Mouse (Mus musculus): ENCODE measurements at regions not wholly inside any gene's neighbourhood (a gene's known extent, or its start where the extent isn't known, plus 50 kb on each side); places are given as distances from the start of the nearest gene placed in this dataset.

DNA sequence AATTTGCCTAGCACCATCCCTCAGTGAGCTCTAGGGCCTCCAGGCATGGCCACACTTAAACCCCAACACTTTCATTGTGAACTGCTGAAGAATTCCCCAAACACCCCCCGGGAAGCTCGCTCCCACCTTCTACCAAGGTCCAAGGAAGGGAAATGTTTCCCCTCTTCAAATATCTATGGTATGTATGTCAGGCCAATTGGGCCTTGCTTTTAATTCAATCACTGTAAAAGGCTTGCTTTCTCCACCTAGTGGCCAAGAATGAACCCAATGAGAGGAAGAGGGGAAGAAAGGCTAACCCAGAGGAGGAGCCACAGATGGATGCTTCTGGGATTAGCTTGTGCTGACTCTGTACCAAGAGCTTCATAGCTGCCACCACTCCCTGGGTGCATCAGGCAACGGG, 336.3 kb upstream of the Tgfbr2 start:
- no peak for DNase-seq (ENCODE audit: low spot score)
- no peak overlapping the region for H3K27ac ChIP-seq (replicated peaks; ENCODE audit: low read depth, low read length)
- H3K4me3 ChIP-seq (ENCODE audit: low read depth, low read length), result no peak overlapping the region
- no peak overlapping the region for H3K4me2 ChIP-seq (ENCODE audit: low read depth, severe bottlenecking)
- no peaks in the 10 kb centered on the region for H3K27me3 ChIP-seq (ENCODE audit: control insufficient read depth, insufficient read depth, low read length)
- 51% methylated on average over 3 of the region's 3 CpGs for WGBS
- no peaks in the 10 kb centered on the region for H3K36me3 ChIP-seq (ENCODE audit: control insufficient read depth, insufficient read depth, low read length)
- H3K9ac ChIP-seq (ENCODE audit: low read length), result no peak overlapping the region
- H3K4me1 ChIP-seq (ENCODE audit: control insufficient read depth, insufficient read depth, low read length), result 0 out of 2 replicates have a peak, but pooled peaks cover 2% of the 10 kb centered on the region
- no peaks in the 10 kb centered on the region for H3K9me3 ChIP-seq (ENCODE audit: control insufficient read depth, low read length)
- ATAC-seq (ENCODE audit: insufficient number of reproducible peaks, low FRiP score, low TSS enrichment, low read depth), result no peak

DNA sequence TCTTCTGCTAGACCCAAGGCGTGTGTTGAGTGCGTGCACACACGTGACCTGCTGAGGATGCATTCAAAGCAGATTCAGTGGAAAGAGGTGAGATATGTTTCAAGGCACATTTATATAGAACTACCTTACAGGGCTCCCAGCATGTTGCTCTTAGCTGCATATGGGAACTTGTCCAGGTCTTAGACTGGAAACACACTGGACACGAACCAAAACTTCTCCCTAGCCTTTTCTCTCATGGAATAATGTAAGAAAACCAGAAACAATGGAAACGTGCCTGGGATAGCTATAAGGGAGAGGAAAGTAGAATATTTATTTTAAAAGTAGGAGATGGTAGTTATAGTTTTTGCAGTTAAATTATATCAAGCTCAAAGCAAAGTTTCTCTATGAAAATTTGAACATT, 332.6 kb upstream of the Tgfbr2 start:
- Histone ChIP-seq H3K4me3 (ENCODE audit: low read depth, low read length) (no peak overlapping the region), H3K9me3 (ENCODE audit: control insufficient read depth, low read length) (no peaks in the 10 kb centered on the region), H3K27ac (replicated peaks; ENCODE audit: low read depth, low read length) (no peak overlapping the region), H3K36me3 (ENCODE audit: control insufficient read depth, insufficient read depth, low read length) (no peaks in the 10 kb centered on the region), H3K27me3 (ENCODE audit: control insufficient read depth, insufficient read depth, low read length) (no peaks in the 10 kb centered on the region), H3K4me1 (ENCODE audit: control insufficient read depth, insufficient read depth, low read length) (peaks cover 4% of the 10 kb centered on the region; the same call in 1 of the 2 replicates), H3K4me2 (ENCODE audit: low read depth, severe bottlenecking) (no peak overlapping the region), H3K9ac (ENCODE audit: low read length) (no peak overlapping the region)
- WGBS, result 84% methylated on average over 5 of the region's 5 CpGs
- ATAC-seq (ENCODE audit: insufficient number of reproducible peaks, low FRiP score, low TSS enrichment, low read depth) (no peak), DNase-seq (ENCODE audit: low spot score) (no peak)

DNA sequence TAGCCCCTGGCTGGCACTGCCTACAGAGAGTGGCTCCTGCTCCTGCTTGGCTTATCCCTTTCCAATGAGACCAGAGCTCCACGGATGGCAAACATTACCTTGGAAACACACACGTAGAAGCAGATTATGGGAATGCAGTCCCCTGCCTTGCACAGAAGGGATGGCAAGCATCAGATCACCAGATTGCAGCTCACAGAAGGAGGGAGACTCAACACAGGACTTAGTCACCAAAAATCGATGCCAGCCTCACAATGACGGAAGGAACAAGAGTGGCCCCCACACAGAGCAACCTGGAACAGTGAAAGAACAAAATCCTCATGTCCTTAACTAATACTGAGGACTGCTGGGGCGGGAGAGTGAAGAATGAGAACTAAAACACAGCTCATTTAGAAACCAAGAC, 327.7 kb upstream of the Tgfbr2 start:
- H3K27me3 ChIP-seq (ENCODE audit: control insufficient read depth, insufficient read depth, low read length), result no peaks in the 10 kb centered on the region
- DNase-seq (ENCODE audit: low spot score) (no peak), ATAC-seq (ENCODE audit: insufficient number of reproducible peaks, low FRiP score, low TSS enrichment, low read depth) (no peak)
- 67% methylated on average over 5 of the region's 5 CpGs for WGBS
- H3K27ac ChIP-seq (replicated peaks; ENCODE audit: low read depth, low read length), result no peak overlapping the region
- no peak overlapping the region for H3K4me3 ChIP-seq (ENCODE audit: low read depth, low read length)
- no peak overlapping the region for H3K4me2 ChIP-seq (ENCODE audit: low read depth, severe bottlenecking)
- H3K9ac ChIP-seq (ENCODE audit: low read length), result no peak overlapping the region
- H3K9me3 ChIP-seq (ENCODE audit: control insufficient read depth, low read length), result no peaks in the 10 kb centered on the region
- H3K4me1 ChIP-seq (ENCODE audit: control insufficient read depth, insufficient read depth, low read length), result peaks cover 4% of the 10 kb centered on the region; the same call in 1 of the 2 replicates
- no peaks in the 10 kb centered on the region for H3K36me3 ChIP-seq (ENCODE audit: control insufficient read depth, insufficient read depth, low read length)

DNA sequence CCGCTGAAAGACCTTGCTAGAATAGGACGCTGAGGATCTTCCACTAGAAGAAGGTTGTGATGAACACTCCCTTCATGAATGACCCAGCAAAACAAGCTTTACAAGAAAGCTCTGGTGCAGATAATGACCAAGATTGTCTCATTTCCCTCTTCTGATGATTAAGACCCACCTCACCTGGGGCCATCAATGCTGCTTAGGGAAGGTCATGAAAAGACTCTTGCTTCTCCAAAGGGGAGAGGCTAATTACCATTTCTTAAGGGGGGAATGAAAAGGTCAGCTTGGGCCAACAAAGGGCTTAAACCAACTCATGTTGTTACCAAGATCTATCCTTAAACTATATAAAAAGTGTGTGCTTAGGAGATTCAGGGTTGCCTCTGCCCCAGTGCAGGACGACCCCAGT, 325.8 kb upstream of the Tgfbr2 start:
- H3K27ac ChIP-seq (replicated peaks; ENCODE audit: low read depth, low read length), result no peak overlapping the region
- H3K4me3 ChIP-seq (ENCODE audit: low read depth, low read length), result no peak overlapping the region
- 86% methylated on average over 3 of the region's 3 CpGs for WGBS
- H3K27me3 ChIP-seq (ENCODE audit: control insufficient read depth, insufficient read depth, low read length), result no peaks in the 10 kb centered on the region
- no peak overlapping the region for H3K4me2 ChIP-seq (ENCODE audit: low read depth, severe bottlenecking)
- H3K9me3 ChIP-seq (ENCODE audit: control insufficient read depth, low read length), result no peaks in the 10 kb centered on the region
- DNase-seq (ENCODE audit: low spot score) (no peak), ATAC-seq (ENCODE audit: insufficient number of reproducible peaks, low FRiP score, low TSS enrichment, low read depth) (no peak)
- peaks cover 4% of the 10 kb centered on the region; the same call in 1 of the 2 replicates for H3K4me1 ChIP-seq (ENCODE audit: control insufficient read depth, insufficient read depth, low read length)
- H3K36me3 ChIP-seq (ENCODE audit: control insufficient read depth, insufficient read depth, low read length), result no peaks in the 10 kb centered on the region
- H3K9ac ChIP-seq (ENCODE audit: low read length), result no peak overlapping the region

DNA sequence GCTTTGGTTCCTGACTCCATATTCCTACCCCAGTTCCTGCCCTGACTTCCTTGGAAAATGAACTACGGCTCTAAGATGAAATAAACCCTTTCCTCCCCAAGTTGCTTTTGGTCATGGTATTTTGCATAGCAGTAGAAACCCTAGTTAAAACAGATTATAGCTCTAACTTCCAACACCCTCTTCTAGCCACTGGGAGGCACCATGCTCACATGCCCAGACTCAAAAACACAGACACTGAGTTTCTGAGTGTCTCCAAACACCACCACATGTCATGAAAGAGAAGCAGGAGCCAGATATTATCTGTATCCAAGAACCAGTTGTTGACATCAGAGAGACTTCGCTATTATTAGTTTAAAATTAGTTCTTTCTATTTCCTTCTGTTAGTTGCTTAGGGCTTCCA, 316.1 kb upstream of the Tgfbr2 start:
- Histone ChIP-seq H3K4me1 (ENCODE audit: control insufficient read depth, insufficient read depth, low read length) (no peaks in the 10 kb centered on the region), H3K4me2 (ENCODE audit: low read depth, severe bottlenecking) (no peak overlapping the region), H3K36me3 (ENCODE audit: control insufficient read depth, insufficient read depth, low read length) (no peaks in the 10 kb centered on the region), H3K9me3 (ENCODE audit: control insufficient read depth, low read length) (peaks cover 2% of the 10 kb centered on the region; the same call in 1 of the 2 replicates), H3K27me3 (ENCODE audit: control insufficient read depth, insufficient read depth, low read length) (no peaks in the 10 kb centered on the region), H3K27ac (replicated peaks; ENCODE audit: low read depth, low read length) (no peak overlapping the region), H3K9ac (ENCODE audit: low read length) (no peak overlapping the region), H3K4me3 (ENCODE audit: low read depth, low read length) (no peak overlapping the region)
- ATAC-seq (ENCODE audit: insufficient number of reproducible peaks, low FRiP score, low TSS enrichment, low read depth) (no peak), DNase-seq (ENCODE audit: low spot score) (no peak)
- 94% methylated on average over 2 of the region's 2 CpGs for WGBS

DNA sequence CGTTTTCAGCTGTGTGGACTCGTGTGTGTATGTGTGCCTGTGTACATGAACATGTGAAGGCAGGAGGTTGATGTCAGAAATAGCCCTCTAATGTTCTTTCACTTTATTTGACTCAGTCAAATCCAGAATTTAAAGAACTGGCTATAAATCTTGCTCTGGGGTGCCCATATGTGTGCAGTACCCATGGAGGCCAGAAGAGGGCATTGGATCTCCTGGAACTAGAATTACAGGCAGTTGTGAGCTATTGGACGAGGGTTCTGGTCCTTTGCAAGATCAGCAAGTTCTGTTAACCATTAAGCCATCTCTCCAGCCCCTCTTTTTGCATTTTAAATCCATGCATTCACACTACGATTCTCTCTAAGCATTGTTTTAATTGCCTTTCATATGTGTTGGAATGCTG, 314.6 kb upstream of the Tgfbr2 start:
- Histone ChIP-seq H3K4me2 (ENCODE audit: low read depth, severe bottlenecking) (no peak overlapping the region), H3K27ac (replicated peaks; ENCODE audit: low read depth, low read length) (no peak overlapping the region), H3K9me3 (ENCODE audit: control insufficient read depth, low read length) (peaks cover 2% of the 10 kb centered on the region; the same call in 1 of the 2 replicates), H3K4me3 (ENCODE audit: low read depth, low read length) (no peak overlapping the region), H3K9ac (ENCODE audit: low read length) (no peak overlapping the region), H3K4me1 (ENCODE audit: control insufficient read depth, insufficient read depth, low read length) (no peaks in the 10 kb centered on the region), H3K36me3 (ENCODE audit: control insufficient read depth, insufficient read depth, low read length) (no peaks in the 10 kb centered on the region), H3K27me3 (ENCODE audit: control insufficient read depth, insufficient read depth, low read length) (no peaks in the 10 kb centered on the region)
- DNase-seq (ENCODE audit: low spot score) (peak; percentile 61), ATAC-seq (ENCODE audit: insufficient number of reproducible peaks, low FRiP score, low TSS enrichment, low read depth) (no peak)
- WGBS, result 60% methylated on average over 4 of the region's 4 CpGs

DNA sequence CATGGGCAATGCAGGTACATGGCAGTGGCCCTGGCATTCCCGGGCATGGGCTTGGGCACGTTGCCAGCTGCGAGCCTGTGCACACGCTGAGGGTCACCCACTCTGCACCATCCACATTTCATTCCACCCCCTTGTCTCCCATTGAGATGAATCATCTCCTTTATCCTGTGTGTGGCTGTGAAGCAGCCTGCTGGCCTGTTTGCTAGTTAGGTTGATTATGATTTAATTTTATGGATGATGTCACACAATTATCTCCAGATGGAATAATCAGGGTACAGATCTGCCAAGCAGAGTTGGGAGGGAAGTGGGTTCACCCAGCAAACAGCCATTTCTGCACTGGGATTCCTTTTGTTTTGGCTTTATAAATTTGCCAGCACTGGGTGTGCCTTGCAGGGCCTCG, 314.1 kb upstream of the Tgfbr2 start:
- H3K4me3 ChIP-seq (ENCODE audit: low read depth, low read length), result no peak overlapping the region
- 81% methylated on average over 5 of the region's 5 CpGs for WGBS
- no peak overlapping the region for H3K27ac ChIP-seq (replicated peaks; ENCODE audit: low read depth, low read length)
- H3K36me3 ChIP-seq (ENCODE audit: control insufficient read depth, insufficient read depth, low read length), result no peaks in the 10 kb centered on the region
- ATAC-seq (ENCODE audit: insufficient number of reproducible peaks, low FRiP score, low TSS enrichment, low read depth) (no peak), DNase-seq (ENCODE audit: low spot score) (no peak)
- H3K4me1 ChIP-seq (ENCODE audit: control insufficient read depth, insufficient read depth, low read length), result no peaks in the 10 kb centered on the region
- no peak overlapping the region for H3K4me2 ChIP-seq (ENCODE audit: low read depth, severe bottlenecking)
- H3K9me3 ChIP-seq (ENCODE audit: control insufficient read depth, low read length), result peaks cover 2% of the 10 kb centered on the region; the same call in 1 of the 2 replicates
- no peak overlapping the region for H3K9ac ChIP-seq (ENCODE audit: low read length)
- H3K27me3 ChIP-seq (ENCODE audit: control insufficient read depth, insufficient read depth, low read length), result no peaks in the 10 kb centered on the region

DNA sequence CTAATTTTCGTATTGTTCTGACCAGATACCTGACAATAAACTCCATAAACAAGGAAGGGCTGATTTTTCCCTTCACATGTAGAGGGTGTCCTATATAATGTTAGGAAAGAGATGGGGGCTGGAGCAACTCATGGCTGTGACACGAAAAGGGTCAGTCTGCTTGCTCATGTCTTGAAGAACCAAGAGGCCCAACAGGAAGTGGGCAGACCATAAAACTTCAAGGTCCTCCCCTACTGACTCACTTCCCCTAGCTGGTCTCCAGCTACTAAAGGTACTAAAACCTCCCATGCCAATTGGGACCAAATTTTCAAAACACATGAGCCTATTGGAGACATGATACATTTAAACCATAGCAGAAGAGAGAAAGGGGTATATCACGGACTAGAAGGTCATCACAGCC, 302.1 kb upstream of the Tgfbr2 start:
- Histone ChIP-seq H3K36me3 (ENCODE audit: control insufficient read depth, insufficient read depth, low read length) (no peaks in the 10 kb centered on the region), H3K4me2 (ENCODE audit: low read depth, severe bottlenecking) (no peak overlapping the region), H3K27ac (replicated peaks; ENCODE audit: low read depth, low read length) (no peak overlapping the region), H3K9ac (ENCODE audit: low read length) (no peak overlapping the region), H3K9me3 (ENCODE audit: control insufficient read depth, low read length) (no peaks in the 10 kb centered on the region), H3K4me1 (ENCODE audit: control insufficient read depth, insufficient read depth, low read length) (no peaks in the 10 kb centered on the region), H3K4me3 (ENCODE audit: low read depth, low read length) (no peak overlapping the region), H3K27me3 (ENCODE audit: control insufficient read depth, insufficient read depth, low read length) (no peaks in the 10 kb centered on the region)
- WGBS, result 83% methylated on average over 3 of the region's 3 CpGs
- ATAC-seq (ENCODE audit: insufficient number of reproducible peaks, low FRiP score, low TSS enrichment, low read depth) (no peak), DNase-seq (ENCODE audit: low spot score) (no peak)

DNA sequence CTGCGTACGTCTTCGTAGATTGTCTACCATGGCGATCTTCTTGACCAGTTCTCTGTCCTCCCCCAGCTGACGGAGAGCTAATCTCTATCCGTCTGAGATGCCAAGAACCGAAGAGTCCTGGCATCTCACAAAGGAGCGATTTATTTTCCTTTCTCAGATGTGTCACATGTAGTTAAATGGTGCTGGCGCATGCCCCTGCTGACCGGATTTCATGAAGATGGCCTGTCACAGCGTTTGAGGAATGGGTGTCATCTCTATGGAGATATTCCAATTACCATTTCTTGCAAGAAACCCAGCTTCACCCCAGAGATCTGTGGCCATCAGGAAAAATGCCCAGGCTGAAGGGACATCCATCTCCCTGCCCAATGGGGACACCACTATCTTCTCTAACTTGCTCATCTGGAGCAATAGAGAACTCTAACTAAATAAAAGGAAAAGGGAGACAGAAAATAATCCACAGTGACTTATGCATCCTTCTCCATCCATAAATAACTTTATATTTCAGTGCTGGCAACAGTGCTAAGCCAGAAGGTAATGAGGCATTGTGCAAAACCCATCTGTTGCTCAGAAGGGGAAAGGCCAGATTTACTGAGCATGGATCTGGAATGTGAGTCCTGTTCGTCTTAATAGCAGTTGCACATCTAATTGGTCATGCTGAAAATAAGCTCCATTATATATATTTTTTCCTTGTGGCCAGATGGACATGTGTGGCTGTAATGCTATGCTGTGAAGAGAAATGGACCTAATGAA, 300.2 kb upstream of the Tgfbr2 start:
- no peaks in the 10 kb centered on the region for H3K36me3 ChIP-seq (ENCODE audit: control insufficient read depth, insufficient read depth, low read length)
- ATAC-seq (ENCODE audit: insufficient number of reproducible peaks, low FRiP score, low TSS enrichment, low read depth) (no peak), DNase-seq (ENCODE audit: low spot score) (no peak)
- WGBS, result 88% methylated on average over 12 of the region's 12 CpGs
- no peak overlapping the region for H3K9ac ChIP-seq (ENCODE audit: low read length)
- H3K9me3 ChIP-seq (ENCODE audit: control insufficient read depth, low read length), result no peaks in the 10 kb centered on the region
- no peaks in the 10 kb centered on the region for H3K4me1 ChIP-seq (ENCODE audit: control insufficient read depth, insufficient read depth, low read length)
- no peak overlapping the region for H3K4me3 ChIP-seq (ENCODE audit: low read depth, low read length)
- no peak overlapping the region for H3K4me2 ChIP-seq (ENCODE audit: low read depth, severe bottlenecking)
- H3K27ac ChIP-seq (replicated peaks; ENCODE audit: low read depth, low read length), result no peak overlapping the region
- no peaks in the 10 kb centered on the region for H3K27me3 ChIP-seq (ENCODE audit: control insufficient read depth, insufficient read depth, low read length)

Data from limb, embryonic 11.5 days (tissue).